18 mouse cellular contexts compared by ENCODE assay signal in the genomic region with DNA sequence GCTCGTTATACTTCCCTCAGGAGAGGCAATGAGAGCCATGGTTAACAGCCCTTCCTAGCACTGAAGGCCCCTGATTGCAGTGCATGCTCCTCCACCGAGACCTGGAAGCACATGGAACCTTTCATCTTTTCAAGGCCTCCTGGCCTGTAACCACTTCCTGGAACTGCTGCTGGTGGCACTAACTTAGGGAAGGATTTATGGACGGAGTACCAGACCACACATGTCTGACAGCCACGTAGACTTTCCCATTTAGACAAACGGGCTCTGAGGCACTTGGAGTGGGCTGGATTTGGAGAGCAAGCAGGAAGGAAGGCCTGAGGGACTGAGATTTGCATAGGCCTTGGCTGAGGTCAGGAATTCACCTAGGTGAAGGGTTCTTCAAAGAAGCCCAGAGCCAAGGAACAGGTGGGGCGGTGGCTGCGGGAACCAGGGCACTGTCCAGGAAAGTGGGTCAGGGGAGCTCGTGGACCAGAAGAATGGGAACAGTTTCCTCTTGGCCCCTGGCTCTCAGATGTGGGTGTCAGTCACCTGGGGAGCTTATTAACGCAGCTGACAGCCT. TPM values are rescaled to one million over a fixed set of nuclear protein-coding genes. Genes with fewer than 3 reads are reported as not detected.
A peak's percentile ranks its signal among the peaks of the same experiment; 100 is the strongest.
DNase-seq lines count a peak whose midpoint lies in the region; ATAC-seq and TF ChIP-seq lines count a peak whose summit lies in the region.
"Had no signal": no experiment of that assay in that cellular context is flagged by ENCODE, and none has a peak within 500 bp of the region (broad histone marks: within the 10 kb centered on the region; RNA-seq: fewer than 3 reads in every experiment).

No protein-coding gene starts in this region.

- H3K36me3 ChIP-seq in heart, postnatal 0 days (replicated peaks; ENCODE audit: control insufficient read depth, insufficient read depth, low read length): peaks cover 63% of the 10 kb centered on the region
- peaks cover 26% of the 10 kb centered on the region for H3K36me3 ChIP-seq in lung, postnatal 0 days (ENCODE audit: insufficient read depth, low read length)
- H3K36me3 ChIP-seq in midbrain, embryonic 16.5 days (ENCODE audit: control insufficient read depth, insufficient read depth, low read length): peaks cover 38% of the 10 kb centered on the region

- TF ChIP-seq EP300 in heart, postnatal 0 days (IDR thresholded peaks at IDR 0.05; ENCODE audit: low read depth): 0 out of 2 replicates have a peak, but pooled peaks have one; percentile 14
- no peak for TF ChIP-seq EP300 in lung, postnatal 0 days (IDR thresholded peaks at IDR 0.05)

- no peak overlapping the region for H3K9ac ChIP-seq in heart, postnatal 0 days (replicated peaks; ENCODE audit: low read depth, low read length)
- no peak overlapping the region for H3K9ac ChIP-seq in lung, postnatal 0 days (replicated peaks; ENCODE audit: low read depth)
- H3K9ac ChIP-seq in midbrain, embryonic 16.5 days (ENCODE audit: low read depth, low read length): no peak overlapping the region
- H3K9ac ChIP-seq: hindbrain, embryonic 13.5 days; lung, embryonic 15.5 days had no signal

- H3K4me3 ChIP-seq in heart, postnatal 0 days (ENCODE audit: low read depth, low read length): no peak overlapping the region
- no peak overlapping the region for H3K4me3 ChIP-seq in lung, postnatal 0 days (ENCODE audit: low read depth, low read length)
- H3K4me3 ChIP-seq in midbrain, embryonic 16.5 days (ENCODE audit: low read depth, low read length): no peak overlapping the region
- H3K4me3 ChIP-seq: heart, adult 2 months; hindbrain, embryonic 13.5 days; lung, embryonic 15.5 days; megakaryocyte, embryonic 14.5 days had no signal

- WGBS in heart, postnatal 0 days: 56% methylated on average over 9 of the region's 9 CpGs
- 39% methylated on average over 9 of the region's 9 CpGs for WGBS in lung, postnatal 0 days
- 74% methylated on average over 9 of the region's 9 CpGs for whole genome bisulfite sequencing in midbrain, embryonic 16.5 days

- no peaks in the 10 kb centered on the region for H3K27me3 ChIP-seq in heart, postnatal 0 days (ENCODE audit: control insufficient read depth, insufficient read depth, low read length)
- H3K27me3 ChIP-seq in lung, postnatal 0 days (replicated peaks; ENCODE audit: insufficient read depth, low read length): no peaks in the 10 kb centered on the region
- H3K27me3 ChIP-seq in midbrain, embryonic 16.5 days (ENCODE audit: control insufficient read depth, insufficient read depth, low read depth, low read length): no peaks in the 10 kb centered on the region
- H3K27me3 ChIP-seq: CH12.LX; hindbrain, embryonic 13.5 days; lung, embryonic 15.5 days had no signal

- no peak for TF ChIP-seq CTCF in heart, postnatal 0 days (IDR thresholded peaks at IDR 0.05; ENCODE audit: low read depth)
- TF ChIP-seq CTCF in lung, postnatal 0 days (IDR thresholded peaks at IDR 0.05): no peak

- ATAC-seq in heart, postnatal 0 days (ENCODE audit: insufficient read depth, low read depth): no peak
- ATAC-seq in lung, postnatal 0 days: peak; percentile 54
- ATAC-seq in midbrain, embryonic 16.5 days: no peak

- H3K9me3 ChIP-seq in heart, postnatal 0 days (replicated peaks; ENCODE audit: control insufficient read depth, low read length): no peaks in the 10 kb centered on the region
- no peaks in the 10 kb centered on the region for H3K9me3 ChIP-seq in lung, postnatal 0 days (ENCODE audit: low read length)
- H3K9me3 ChIP-seq in midbrain, embryonic 16.5 days (replicated peaks; ENCODE audit: control insufficient read depth, low read length, poor library complexity, severe bottlenecking): no peaks in the 10 kb centered on the region
- H3K9me3 ChIP-seq: hindbrain, embryonic 13.5 days; lung, embryonic 15.5 days had no signal

- peak; percentile 36 for DNase-seq in adrenal gland, postnatal 10 days
- no peak for DNase-seq in adrenal gland, postnatal 4 days (ENCODE audit: low spot score in 2 of 2)
- no peak for DNase-seq in heart, postnatal 0 days (ENCODE audit: low spot score)
- no peak for DNase-seq in heart, adult 9 months (ENCODE audit: low spot score in 2 of 2)
- peak; percentile 74 for DNase-seq in lung, postnatal 0 days (ENCODE audit: low spot score)
- no peak for DNase-seq in lung, postnatal 4 days
- DNase-seq in frontal cortex, adult 2 months (ENCODE audit: extremely low spot score in 1 of 2, low spot score in 1 of 2): no peak
- DNase-seq: cerebellum, postnatal 25 days; gastrocnemius, postnatal 10 days; layer of hippocampus, postnatal 36 days; liver; thymus, postnatal 36 days had no signal

- H3K27ac ChIP-seq in heart, postnatal 0 days (ENCODE audit: low read depth): peak overlapping the region; percentile 61
- H3K27ac ChIP-seq in lung, postnatal 0 days (ENCODE audit: low read length): no peak overlapping the region
- peak overlapping the region; percentile 28; the same call in 1 of the 2 replicates for H3K27ac ChIP-seq in midbrain, embryonic 16.5 days (ENCODE audit: low read length)
- H3K27ac ChIP-seq: heart, adult 2 months; hindbrain, embryonic 13.5 days; lung, embryonic 15.5 days had no signal

- no peak overlapping the region for H3K4me2 ChIP-seq in heart, postnatal 0 days (ENCODE audit: low read depth, low read length)
- H3K4me2 ChIP-seq in lung, postnatal 0 days (replicated peaks; ENCODE audit: low read depth, low read length): no peak overlapping the region
- H3K4me2 ChIP-seq in midbrain, embryonic 16.5 days (ENCODE audit: low read length): no peak overlapping the region
- H3K4me2 ChIP-seq: hindbrain, embryonic 13.5 days; lung, embryonic 15.5 days had no signal

- peaks cover 6% of the 10 kb centered on the region; the same call in 1 of the 2 replicates for H3K4me1 ChIP-seq in heart, postnatal 0 days (ENCODE audit: control insufficient read depth, insufficient read depth)
- H3K4me1 ChIP-seq in lung, postnatal 0 days (ENCODE audit: insufficient read depth, low read depth, low read length): peaks cover 4% of the 10 kb centered on the region; the same call in 1 of the 2 replicates
- H3K4me1 ChIP-seq in midbrain, embryonic 16.5 days (ENCODE audit: control insufficient read depth, insufficient read depth, low read length): peaks cover 5% of the 10 kb centered on the region; the same call in 1 of the 2 replicates
- H3K4me1 ChIP-seq: lung, embryonic 15.5 days had no signal

RNA-seq across cellular contexts. Expression of gene Atp1a1, which starts 28.9 kb away (rescaled TPM):
- 100 to 1,000 TPM; 434 to 467 TPM for total RNA-seq in adrenal gland, postnatal 10 days (2021)
- total RNA-seq in adrenal gland, postnatal 4 days (2021): 100 to 1,000 TPM; 675 to 838 TPM
- total RNA-seq in heart, postnatal 0 days (2014; rRNA removed; ENCODE audit: low replicate concordance): 914 and 1,212 TPM in 2 replicates
- polyA plus RNA-seq in heart, postnatal 0 days (2015; fragmentation: Nextera tagmentation; extraction: Ambion mirVana): 227 and 257 TPM in 2 replicates
- polyA plus RNA-seq in lung, postnatal 0 days (2015; fragmentation: Nextera tagmentation; extraction: Ambion mirVana): 123 and 136 TPM in 2 replicates
- polyA plus RNA-seq in midbrain, embryonic 16.5 days (2015; fragmentation: Nextera tagmentation; extraction: Ambion mirVana): 58.4 and 61.3 TPM in 2 replicates
- 503 and 558 TPM in 2 replicates for polyA plus RNA-seq in frontal cortex, adult 2 months (2012; rRNA removed)

Comparison
In these comparisons a context has a peak if more than half of its experiments do, and no peak if none do; other contexts are left out.
1. DNase-seq: peak in adrenal gland, postnatal 10 days (single experiment) and lung, postnatal 0 days (single experiment); none in adrenal gland, postnatal 4 days (0 of 2), heart, postnatal 0 days (single experiment), heart, adult 9 months (0 of 2), lung, postnatal 4 days (0 of 2) and frontal cortex, adult 2 months (0 of 2).